Mouse (Mus musculus): ENCODE data around the gene Tmem179b.
"Not testable (repeated sequence)": the region's sequence is repeated elsewhere in the genome, so short reads cannot be mapped to it uniquely, and the experiment has no call there.

GRCm38 (mm10) chr19:8728335-8729099 lies 45.8 kb downstream of the Tmem179b start:
- TF ChIP-seq EP300, CTCF (IDR thresholded peaks at IDR 0.05; ENCODE audit: low read depth): not testable (repeated sequence)

Data from heart, postnatal 0 days (tissue).